Mouse (Mus musculus): ENCODE data around the gene Wdr86. TPM values are rescaled to one million over a fixed set of nuclear protein-coding genes. Genes with fewer than 3 reads are reported as not detected.

Gene Wdr86
- polyA plus RNA-seq, 1 experiment from 2014 or later = 2.7 TPM

GRCm38 (mm10) chr5:24726901-24727836 lies 3.4 kb downstream of the Wdr86 start:
- ATAC-seq (ENCODE audit: low FRiP score, low TSS enrichment) (0 out of 2 replicates have a peak, but pooled peaks have one; percentile 31), DNase-seq (ENCODE audit: low spot score) (peak; percentile 42)
- H3K4me3 ChIP-seq (ENCODE audit: low read depth, low read length) = no peak overlapping the region
- H3K27me3 ChIP-seq (ENCODE audit: control insufficient read depth, insufficient read depth, low read length) = no peaks in the 10 kb centered on the region
- H3K9me3 ChIP-seq (ENCODE audit: control insufficient read depth, low read length) = no peaks in the 10 kb centered on the region
- peaks cover 11% of the 10 kb centered on the region for H3K4me1 ChIP-seq (replicated peaks; ENCODE audit: control insufficient read depth, insufficient read depth)
- H3K36me3 ChIP-seq (ENCODE audit: control insufficient read depth, insufficient read depth, low read length) = no peaks in the 10 kb centered on the region
- 58% methylated on average over 12 of the region's 12 CpGs for WGBS
- no peak overlapping the region for H3K4me2 ChIP-seq (replicated peaks; ENCODE audit: low read depth)
- H3K27ac ChIP-seq (replicated peaks) = no peak overlapping the region
- no peak overlapping the region for H3K9ac ChIP-seq (ENCODE audit: low read length)
- TF ChIP-seq CTCF (IDR thresholded peaks at IDR 0.05; ENCODE audit: low read depth) (no peak), EP300 (optimal IDR thresholded peaks at IDR 0.05) (no peak)

GRCm38 (mm10) chr5:24725897-24726296 lies 4.6 kb downstream of the Wdr86 start:
- no peak overlapping the region for H3K4me3 ChIP-seq (ENCODE audit: low read depth, low read length)
- TF ChIP-seq CTCF (IDR thresholded peaks at IDR 0.05; ENCODE audit: low read depth) = no peak
- ATAC-seq (ENCODE audit: low FRiP score, low TSS enrichment) (no peak), DNase-seq (ENCODE audit: low spot score) (no peak)
- H3K9me3 ChIP-seq (ENCODE audit: control insufficient read depth, low read length) = no peaks in the 10 kb centered on the region
- no peak overlapping the region for H3K9ac ChIP-seq (ENCODE audit: low read length)
- H3K27me3 ChIP-seq (ENCODE audit: control insufficient read depth, insufficient read depth, low read length) = no peaks in the 10 kb centered on the region
- no peak overlapping the region for H3K27ac ChIP-seq (replicated peaks)
- H3K36me3 ChIP-seq (ENCODE audit: control insufficient read depth, insufficient read depth, low read length) = no peaks in the 10 kb centered on the region
- H3K4me2 ChIP-seq (replicated peaks; ENCODE audit: low read depth) = no peak overlapping the region
- 64% methylated on average over 6 of the region's 6 CpGs for WGBS
- peaks cover 11% of the 10 kb centered on the region for H3K4me1 ChIP-seq (replicated peaks; ENCODE audit: control insufficient read depth, insufficient read depth)

GRCm38 (mm10) chr5:24724805-24725204 lies 5.7 kb downstream of the Wdr86 start:
- no peak overlapping the region for H3K9ac ChIP-seq (ENCODE audit: low read length)
- ATAC-seq (ENCODE audit: low FRiP score, low TSS enrichment) (peak; percentile 58; the same call in 1 of the 2 replicates), DNase-seq (ENCODE audit: low spot score) (no peak)
- peaks cover 8% of the 10 kb centered on the region for H3K4me1 ChIP-seq (replicated peaks; ENCODE audit: control insufficient read depth, insufficient read depth)
- whole genome bisulfite sequencing = 41% methylated on average over 5 of the region's 5 CpGs
- H3K4me2 ChIP-seq (replicated peaks; ENCODE audit: low read depth) = no peak overlapping the region
- H3K9me3 ChIP-seq (ENCODE audit: control insufficient read depth, low read length) = no peaks in the 10 kb centered on the region
- no peak overlapping the region for H3K4me3 ChIP-seq (ENCODE audit: low read depth, low read length)
- H3K36me3 ChIP-seq (ENCODE audit: control insufficient read depth, insufficient read depth, low read length) = no peaks in the 10 kb centered on the region
- peak overlapping the region; percentile 53; the same call in 1 of the 2 replicates for H3K27ac ChIP-seq (replicated peaks)
- H3K27me3 ChIP-seq (ENCODE audit: control insufficient read depth, insufficient read depth, low read length) = no peaks in the 10 kb centered on the region
- TF ChIP-seq EP300 (optimal IDR thresholded peaks at IDR 0.05) (no peak), CTCF (IDR thresholded peaks at IDR 0.05; ENCODE audit: low read depth) (no peak)

GRCm38 (mm10) chr5:24724270-24724634 lies 6.3 kb downstream of the Wdr86 start:
- DNase-seq (ENCODE audit: low spot score) (no peak), ATAC-seq (ENCODE audit: low FRiP score, low TSS enrichment) (no peak)
- Histone ChIP-seq H3K27ac (replicated peaks) (peak overlapping the region; percentile 53), H3K4me3 (ENCODE audit: low read depth, low read length) (no peak overlapping the region), H3K9me3 (ENCODE audit: control insufficient read depth, low read length) (no peaks in the 10 kb centered on the region), H3K4me1 (replicated peaks; ENCODE audit: control insufficient read depth, insufficient read depth) (peaks cover 7% of the 10 kb centered on the region), H3K9ac (ENCODE audit: low read length) (no peak overlapping the region), H3K4me2 (replicated peaks; ENCODE audit: low read depth) (no peak overlapping the region), H3K36me3 (ENCODE audit: control insufficient read depth, insufficient read depth, low read length) (no peaks in the 10 kb centered on the region), H3K27me3 (ENCODE audit: control insufficient read depth, insufficient read depth, low read length) (no peaks in the 10 kb centered on the region)
- no peak for TF ChIP-seq CTCF (IDR thresholded peaks at IDR 0.05; ENCODE audit: low read depth)
- no peak for TF ChIP-seq EP300 (optimal IDR thresholded peaks at IDR 0.05)
- WGBS = 53% methylated on average over 5 of the region's 5 CpGs

- TF ChIP-seq EP300 (optimal IDR thresholded peaks at IDR 0.05) (no peak), CTCF (IDR thresholded peaks at IDR 0.05; ENCODE audit: low read depth) (no peak)
- peaks cover 7% of the 10 kb centered on the region for H3K4me1 ChIP-seq (replicated peaks; ENCODE audit: control insufficient read depth, insufficient read depth)
- H3K27me3 ChIP-seq (ENCODE audit: control insufficient read depth, insufficient read depth, low read length) = no peaks in the 10 kb centered on the region
- peak overlapping the region; percentile 53 for H3K27ac ChIP-seq (replicated peaks)
- no peak overlapping the region for H3K4me3 ChIP-seq (ENCODE audit: low read depth, low read length)
- no peak overlapping the region for H3K4me2 ChIP-seq (replicated peaks; ENCODE audit: low read depth)
- no peak for ATAC-seq (ENCODE audit: low FRiP score, low TSS enrichment)
- H3K36me3 ChIP-seq (ENCODE audit: control insufficient read depth, insufficient read depth, low read length) = no peaks in the 10 kb centered on the region
- no peak overlapping the region for H3K9ac ChIP-seq (ENCODE audit: low read length)
- no peaks in the 10 kb centered on the region for H3K9me3 ChIP-seq (ENCODE audit: control insufficient read depth, low read length)
- WGBS = 61% methylated on average over 11 of the region's 11 CpGs
- no peak for DNase-seq (ENCODE audit: low spot score)
These were observed 6.8 kb downstream of the Wdr86 start for GRCm38 (mm10) chr5:24723527-24724269.

All from stomach, postnatal 0 days (tissue).